Mouse (Mus musculus): ENCODE results near the gene Acadm. TPM values are rescaled to one million over a fixed set of nuclear protein-coding genes. Genes with fewer than 3 reads are reported as not detected.
A peak's percentile ranks its signal among the peaks of the same experiment; 100 is the strongest.

Acadm gene
- polyA plus RNA-seq, 1 experiment from 2014 or later = 280 TPM

DNA sequence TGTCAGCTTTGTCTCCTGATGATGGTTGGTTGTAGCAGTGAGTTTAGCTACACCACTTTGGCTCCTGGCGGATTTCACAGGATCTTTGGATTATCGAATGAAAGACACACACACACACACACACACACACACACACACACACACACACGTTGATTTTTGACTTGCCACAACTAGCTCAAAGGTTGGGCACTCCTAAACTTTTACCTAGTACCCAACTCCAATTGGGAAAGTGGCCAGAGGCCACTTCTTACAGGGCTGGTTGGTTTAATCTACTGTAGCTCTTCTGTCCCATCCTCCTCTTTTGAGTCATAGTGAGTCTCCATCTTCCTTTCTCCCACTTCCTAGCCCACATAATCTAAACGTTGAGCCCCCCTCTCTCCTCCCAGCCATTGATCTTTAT, 2.8 kb upstream of the Acadm start:
- no peak overlapping the region for H3K27ac ChIP-seq
- H3K4me2 ChIP-seq (ENCODE audit: low read length) = no peak overlapping the region
- H3K36me3 ChIP-seq (ENCODE audit: insufficient read depth, low read length) = no peaks in the 10 kb centered on the region
- WGBS = 85% methylated on average over 4 of the region's 4 CpGs
- DNase-seq (ENCODE audit: low spot score) (no peak), ATAC-seq (replicated peaks; ENCODE audit: low FRiP score, low read depth) (no peak)
- H3K9me3 ChIP-seq (replicated peaks; ENCODE audit: low read length) = no peaks in the 10 kb centered on the region
- H3K27me3 ChIP-seq (ENCODE audit: insufficient read depth, low read length) = no peaks in the 10 kb centered on the region
- TF ChIP-seq CTCF (IDR thresholded peaks at IDR 0.05; ENCODE audit: low read depth) = no peak
- H3K9ac ChIP-seq (ENCODE audit: low read depth, low read length) = no peak overlapping the region
- no peaks in the 10 kb centered on the region; the same call in 1 of the 2 replicates for H3K4me1 ChIP-seq (replicated peaks; ENCODE audit: insufficient read depth, low read length)
- no peak overlapping the region for H3K4me3 ChIP-seq (replicated peaks; ENCODE audit: low read depth, low read length)

- H3K27me3 ChIP-seq (ENCODE audit: insufficient read depth, low read length) = no peaks in the 10 kb centered on the region
- H3K27ac ChIP-seq = peak overlapping the region; percentile 94
- H3K4me3 ChIP-seq (replicated peaks; ENCODE audit: low read depth, low read length) = peak overlapping the region; percentile 86
- no peaks in the 10 kb centered on the region; the same call in 1 of the 2 replicates for H3K4me1 ChIP-seq (replicated peaks; ENCODE audit: insufficient read depth, low read length)
- under 1% methylated on average over 19 of the region's 19 CpGs for WGBS
- peak overlapping the region; percentile 80 for H3K4me2 ChIP-seq (ENCODE audit: low read length)
- no peak for TF ChIP-seq CTCF (IDR thresholded peaks at IDR 0.05; ENCODE audit: low read depth)
- no peaks in the 10 kb centered on the region for H3K9me3 ChIP-seq (replicated peaks; ENCODE audit: low read length)
- peak overlapping the region; percentile 77 for H3K9ac ChIP-seq (ENCODE audit: low read depth, low read length)
- ATAC-seq (replicated peaks; ENCODE audit: low FRiP score, low read depth) (peak; percentile 27; the same call in 1 of the 2 replicates), DNase-seq (ENCODE audit: low spot score) (peak; percentile 59)
- peaks cover 8% of the 10 kb centered on the region for H3K36me3 ChIP-seq (ENCODE audit: insufficient read depth, low read length)
Observed at GRCm38 (mm10) chr3:153943901-153944334, 514 bp downstream of the Acadm start.

GRCm38 (mm10) chr3:153943003-153943640, 1.3 kb downstream of the Acadm start:
- Histone ChIP-seq H3K9me3 (replicated peaks; ENCODE audit: low read length) (no peaks in the 10 kb centered on the region), H3K36me3 (ENCODE audit: insufficient read depth, low read length) (peaks cover 12% of the 10 kb centered on the region), H3K27me3 (ENCODE audit: insufficient read depth, low read length) (no peaks in the 10 kb centered on the region), H3K27ac (peak overlapping the region; percentile 94), H3K9ac (ENCODE audit: low read depth, low read length) (peak overlapping the region; percentile 77), H3K4me2 (ENCODE audit: low read length) (peak overlapping the region; percentile 80), H3K4me3 (replicated peaks; ENCODE audit: low read depth, low read length) (peak overlapping the region; percentile 86), H3K4me1 (replicated peaks; ENCODE audit: insufficient read depth, low read length) (no peaks in the 10 kb centered on the region; the same call in 1 of the 2 replicates)
- DNase-seq (ENCODE audit: low spot score) (peak; percentile 71), ATAC-seq (replicated peaks; ENCODE audit: low FRiP score, low read depth) (no peak)
- no peak for TF ChIP-seq CTCF (IDR thresholded peaks at IDR 0.05; ENCODE audit: low read depth)
- WGBS = 19% methylated on average over 12 of the region's 12 CpGs

DNA sequence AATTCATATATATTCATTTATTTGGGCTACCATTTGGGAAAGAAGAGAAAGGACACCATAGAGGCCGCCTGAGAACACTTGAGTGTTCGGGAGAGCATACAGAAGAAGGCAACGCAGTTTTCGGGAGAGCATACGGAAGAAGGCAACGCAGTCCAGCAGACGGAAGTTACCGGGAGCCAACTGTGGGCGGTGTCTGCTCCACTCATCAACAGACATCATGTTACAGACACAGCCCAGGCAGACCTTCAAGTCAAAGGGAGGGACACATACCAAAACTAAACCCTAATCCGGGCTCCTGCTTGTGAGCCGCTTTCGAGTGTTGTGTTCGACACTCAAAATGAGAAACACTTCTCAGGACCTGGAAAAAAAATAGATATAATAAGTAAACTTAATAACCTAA, 2.8 kb downstream of the Acadm start:
- no peaks in the 10 kb centered on the region; the same call in 1 of the 2 replicates for H3K4me1 ChIP-seq (replicated peaks; ENCODE audit: insufficient read depth, low read length)
- WGBS = 92% methylated on average over 13 of the region's 13 CpGs

GRCm38 (mm10) chr3:153940486-153940885, 3.9 kb downstream of the Acadm start:
- peaks cover 23% of the 10 kb centered on the region for H3K36me3 ChIP-seq (ENCODE audit: insufficient read depth, low read length)
- 93% methylated on average over 9 of the region's 9 CpGs for WGBS
- DNase-seq (ENCODE audit: low spot score) = no peak

More for the DNA sequence above, 2.8 kb downstream of the Acadm start:
- Histone ChIP-seq H3K4me2 (ENCODE audit: low read length) (no peak overlapping the region), H3K9ac (ENCODE audit: low read depth, low read length) (no peak overlapping the region), H3K27me3 (ENCODE audit: insufficient read depth, low read length) (no peaks in the 10 kb centered on the region), H3K27ac (no peak overlapping the region), H3K9me3 (replicated peaks; ENCODE audit: low read length) (no peaks in the 10 kb centered on the region), H3K4me3 (replicated peaks; ENCODE audit: low read depth, low read length) (no peak overlapping the region), H3K36me3 (ENCODE audit: insufficient read depth, low read length) (peaks cover 16% of the 10 kb centered on the region)
- no peak for DNase-seq (ENCODE audit: low spot score)
- no peak for TF ChIP-seq CTCF (IDR thresholded peaks at IDR 0.05; ENCODE audit: low read depth)
- ATAC-seq (replicated peaks; ENCODE audit: low FRiP score, low read depth) = no peak

GRCm38 (mm10) chr3:153940021-153940420, 4.4 kb downstream of the Acadm start:
- no peak for DNase-seq (ENCODE audit: low spot score)
- WGBS = 94% methylated on average over 8 of the region's 8 CpGs
- H3K27ac ChIP-seq = no peak overlapping the region
- H3K9ac ChIP-seq (ENCODE audit: low read depth, low read length) = no peak overlapping the region
- H3K36me3 ChIP-seq (ENCODE audit: insufficient read depth, low read length) = peaks cover 23% of the 10 kb centered on the region
- H3K4me3 ChIP-seq (replicated peaks; ENCODE audit: low read depth, low read length) = no peak overlapping the region
- H3K9me3 ChIP-seq (replicated peaks; ENCODE audit: low read length) = no peaks in the 10 kb centered on the region
- no peaks in the 10 kb centered on the region for H3K27me3 ChIP-seq (ENCODE audit: insufficient read depth, low read length)
- H3K4me2 ChIP-seq (ENCODE audit: low read length) = no peak overlapping the region
- no peak for ATAC-seq (replicated peaks; ENCODE audit: low FRiP score, low read depth)
- H3K4me1 ChIP-seq (replicated peaks; ENCODE audit: insufficient read depth, low read length) = no peaks in the 10 kb centered on the region; the same call in 1 of the 2 replicates
- no peak for TF ChIP-seq CTCF (IDR thresholded peaks at IDR 0.05; ENCODE audit: low read depth)

More at GRCm38 (mm10) chr3:153940486-153940885, 3.9 kb downstream of the Acadm start:
- Histone ChIP-seq H3K4me1 (replicated peaks; ENCODE audit: insufficient read depth, low read length) (no peaks in the 10 kb centered on the region; the same call in 1 of the 2 replicates), H3K4me3 (replicated peaks; ENCODE audit: low read depth, low read length) (no peak overlapping the region), H3K9ac (ENCODE audit: low read depth, low read length) (no peak overlapping the region), H3K4me2 (ENCODE audit: low read length) (no peak overlapping the region), H3K27me3 (ENCODE audit: insufficient read depth, low read length) (no peaks in the 10 kb centered on the region), H3K9me3 (replicated peaks; ENCODE audit: low read length) (no peaks in the 10 kb centered on the region), H3K27ac (no peak overlapping the region)
- no peak for ATAC-seq (replicated peaks; ENCODE audit: low FRiP score, low read depth)
- no peak for TF ChIP-seq CTCF (IDR thresholded peaks at IDR 0.05; ENCODE audit: low read depth)
